In the genomic region with DNA sequence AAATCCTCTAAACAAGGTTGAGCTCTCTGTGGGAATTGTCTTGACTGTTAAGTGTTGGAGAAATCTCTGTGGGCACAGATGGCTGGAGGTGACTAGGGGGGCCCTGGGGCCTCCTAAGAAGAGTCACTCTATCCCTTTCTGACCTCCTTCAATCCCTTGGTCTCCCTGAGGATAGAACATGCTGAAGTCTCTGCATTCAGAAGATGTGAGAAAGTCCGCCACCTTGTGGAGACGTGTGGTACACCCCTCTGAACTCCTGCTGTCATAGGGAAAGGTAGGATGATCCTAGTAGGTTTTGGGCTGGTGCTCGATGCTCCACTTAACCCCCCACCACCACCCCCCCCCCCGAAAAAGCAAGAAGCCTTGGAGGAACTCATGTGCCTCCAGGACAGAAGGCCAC, we compare ENCODE assay signal across 8 mouse cellular contexts. TPM values are rescaled to one million over a fixed set of nuclear protein-coding genes. Genes with fewer than 3 reads are reported as not detected.
DNase-seq lines count a peak whose midpoint lies in the region; ATAC-seq and TF ChIP-seq lines count a peak whose summit lies in the region.

No protein-coding gene starts in this region.

- WGBS in liver, postnatal 0 days (ENCODE audit: insufficient replicate concordance) = 4% methylated on average over 4 of the region's 4 CpGs

- no peak overlapping the region for H3K27ac ChIP-seq in MEL (ENCODE audit: control insufficient read depth, low read depth, low read length)
- no peak overlapping the region for H3K27ac ChIP-seq in liver, postnatal 0 days (ENCODE audit: low read depth)

- no peak overlapping the region for H3K4me3 ChIP-seq in C2C12 (ENCODE audit: insufficient read depth, poor library complexity, severe bottlenecking)
- H3K4me3 ChIP-seq in MEL (ENCODE audit: control insufficient read depth in 1 of 2, insufficient read depth in 1 of 2, low read depth in 2 of 2, low read length in 2 of 2) = no peak overlapping the region
- H3K4me3 ChIP-seq in liver, postnatal 0 days (ENCODE audit: low read depth, low read length) = no peak overlapping the region

- no peak for TF ChIP-seq EP300 in MEL (IDR thresholded peaks at IDR 0.05; ENCODE audit: low read depth in 1 of 2, low read length in 2 of 2)
- no peak for TF ChIP-seq EP300 in liver, postnatal 0 days (IDR thresholded peaks at IDR 0.05; ENCODE audit: low read depth)

- H3K27me3 ChIP-seq in C2C12 (ENCODE audit: control insufficient read depth, insufficient read depth, insufficient read length) = peaks cover 9% of the 10 kb centered on the region
- no peaks in the 10 kb centered on the region for H3K27me3 ChIP-seq in MEL (ENCODE audit: control insufficient read depth in 1 of 2, insufficient read depth in 2 of 2, low read length in 2 of 2)
- H3K27me3 ChIP-seq in liver, postnatal 0 days (ENCODE audit: insufficient read depth, low read length) = peaks cover 6% of the 10 kb centered on the region

- peak; percentile 76 for DNase-seq in MEL (ENCODE audit: low read depth, low spot score)
- peak; percentile 68 for DNase-seq in cerebellum, adult 8-10 months
- DNase-seq in frontal cortex, postnatal 10 days (ENCODE audit: low spot score in 2 of 2) = peak; percentile 41 to 72
- peak; percentile 73 to 85 for DNase-seq in kidney, postnatal 25 days
- peak; percentile 62 for DNase-seq in liver, postnatal 0 days
- DNase-seq in right cerebral cortex, adult 2 months (ENCODE audit: low spot score in 2 of 2) = peak; percentile 86

- H3K4me2 ChIP-seq in liver, postnatal 0 days (ENCODE audit: low read depth, low read length) = no peak overlapping the region

- H3K36me3 ChIP-seq in C2C12 (ENCODE audit: control insufficient read depth, insufficient read depth) (peaks cover 3% of the 10 kb centered on the region), MEL (ENCODE audit: control insufficient read depth in 1 of 2, insufficient read depth in 2 of 2, low read length in 2 of 2) (no peaks in the 10 kb centered on the region)
- H3K36me3 ChIP-seq in liver, postnatal 0 days (replicated peaks; ENCODE audit: insufficient read depth, low read length) = no peaks in the 10 kb centered on the region; the same call in 1 of the 2 replicates

- TF ChIP-seq CTCF in C2C12 (IDR thresholded peaks at IDR 0.05; ENCODE audit: control insufficient read depth, insufficient read depth, insufficient read length) = peak; percentile 56
- TF ChIP-seq CTCF in MEL (IDR thresholded peaks at IDR 0.05 in 2 of 3, conservative IDR thresholded peaks at IDR 0.05 in 1 of 3; ENCODE audit: control insufficient read depth in 1 of 3, insufficient read depth in 1 of 3, low read depth in 2 of 3, low read length in 3 of 3, poor library complexity in 1 of 3, severe bottlenecking in 1 of 3) = peak; percentile 51 to 81 (median 78); a peak in 5 of 6 replicates
- TF ChIP-seq CTCF in liver, postnatal 0 days (IDR thresholded peaks at IDR 0.05; ENCODE audit: low read depth) = peak; percentile 78

- no peak for TF ChIP-seq POLR2A in MEL (IDR thresholded peaks at IDR 0.05; ENCODE audit: control insufficient read depth in 1 of 2, insufficient read depth in 1 of 2, low read depth in 1 of 2, low read length in 2 of 2, poor library complexity in 1 of 2)

- H3K4me1 ChIP-seq in MEL (ENCODE audit: control insufficient read depth in 1 of 2, insufficient read depth in 2 of 2, low read length in 2 of 2) = no peaks in the 10 kb centered on the region; a peak in 1 of 4 replicates
- no peaks in the 10 kb centered on the region; the same call in 1 of the 2 replicates for H3K4me1 ChIP-seq in liver, postnatal 0 days (ENCODE audit: insufficient read depth)

- no peak overlapping the region for H3K9ac ChIP-seq in MEL (ENCODE audit: control insufficient read depth, low read depth, low read length, poor library complexity, severe bottlenecking)
- H3K9ac ChIP-seq in liver, postnatal 0 days (replicated peaks) = no peak overlapping the region

- H3K79me3 ChIP-seq in C2C12 (ENCODE audit: low read depth) = peaks cover under 1% of the 10 kb centered on the region

- H3K79me2 ChIP-seq in C2C12 (ENCODE audit: control insufficient read depth, insufficient read depth) = peaks cover 4% of the 10 kb centered on the region
- no peaks in the 10 kb centered on the region for H3K79me2 ChIP-seq in MEL (ENCODE audit: control insufficient read depth, insufficient read depth, low read length, poor library complexity)

- no peak overlapping the region for H3ac ChIP-seq in C2C12 (ENCODE audit: control insufficient read depth, insufficient read length, low read depth)

- peak; percentile 54 for TF ChIP-seq RAD21 in MEL (IDR thresholded peaks at IDR 0.05; ENCODE audit: low read depth, low read length)

- ATAC-seq in liver, postnatal 0 days = no peak
- ATAC-seq in erythroblast, adult 5-6 weeks (replicated peaks; ENCODE audit: low FRiP score, poor library complexity, severe bottlenecking) = no peak

- no peaks in the 10 kb centered on the region for H3K9me3 ChIP-seq in MEL (replicated peaks; ENCODE audit: insufficient read depth, low read length)
- H3K9me3 ChIP-seq in liver, postnatal 0 days (ENCODE audit: low read length) = no peaks in the 10 kb centered on the region

TF ChIP-seq in C2C12, 6 proteins besides CTCF, POLR2A, EP300 and RAD21:
- no peak for TF ChIP-seq CEBPB (IDR thresholded peaks at IDR 0.05; ENCODE audit: low read depth)
- TF ChIP-seq USF1 (IDR thresholded peaks at IDR 0.05; ENCODE audit: low read depth) = no peak
- TF ChIP-seq MAX (IDR thresholded peaks at IDR 0.05) = no peak
- no peak for TF ChIP-seq MYOG (IDR thresholded peaks at IDR 0.05; ENCODE audit: control insufficient read depth, extremely low read depth, insufficient read length)
- TF ChIP-seq FOSL1 (IDR thresholded peaks at IDR 0.05; ENCODE audit: insufficient read depth, low read length, poor library complexity, severe bottlenecking) = no peak
TF ChIP-seq in C2C12: peak in this region for 0.

TF ChIP-seq in MEL, 35 proteins besides CTCF, POLR2A, EP300 and RAD21:
- TF ChIP-seq POLR2AphosphoS2 (IDR thresholded peaks at IDR 0.05; ENCODE audit: low read length) = no peak
- TF ChIP-seq SMC3 (IDR thresholded peaks at IDR 0.05; ENCODE audit: low read depth, low read length) = peak; percentile 85
TF ChIP-seq in MEL: peak in this region for 1.

RNA-seq across cellular contexts. Expression of a gene that starts 5.9 kb away (rescaled TPM):
- 96.7 TPM for polyA plus RNA-seq in C2C12 (2012; fragmentation: generic; extraction: Trizol)
- 87.4 and 102 TPM in 2 replicates for total RNA-seq in MEL (2012; rRNA removed)
- polyA plus RNA-seq in MEL (2012; ENCODE audit: insufficient read depth in 1 of 2, insufficient read length in 2 of 2, low read depth in 1 of 2, low replicate concordance in 2 of 2, missing spikeins in 1 of 2) = 100 to 1,000 TPM in 1 of 2 experiments, not detected in 1; 103 TPM
- polyA plus RNA-seq in liver, postnatal 0 days (2015; fragmentation: Nextera tagmentation; extraction: Ambion mirVana) = 61.1 and 62.6 TPM in 2 replicates
- total RNA-seq in erythroblast, adult 5-6 weeks (2015; ENCODE audit: low replicate concordance) = 0.58 and 3.3 TPM in 2 replicates
- total RNA-seq in erythroblast, adult 5-6 weeks (2017; ENCODE audit: low replicate concordance) = 1.4 and 6.6 TPM in 2 replicates

RNA-seq across cellular contexts. Expression of a gene that starts 55.6 kb away (rescaled TPM):
- polyA plus RNA-seq in C2C12 (2012; fragmentation: generic; extraction: Trizol) (not detected), MEL (2012; ENCODE audit: insufficient read depth in 1 of 2, insufficient read length in 2 of 2, low read depth in 1 of 2, low replicate concordance in 2 of 2, missing spikeins in 1 of 2) (not detected)
- not detected in 2 replicates for total RNA-seq in MEL (2012; rRNA removed)
- not detected in 2 replicates for polyA plus RNA-seq in liver, postnatal 0 days (2015; fragmentation: Nextera tagmentation; extraction: Ambion mirVana)
- total RNA-seq in erythroblast, adult 5-6 weeks (2015; ENCODE audit: low replicate concordance) = not detected in 2 replicates
- not detected in 2 replicates for total RNA-seq in erythroblast, adult 5-6 weeks (2017; ENCODE audit: low replicate concordance)
